Mouse (Mus musculus): ENCODE data around the gene Clspn. TPM values are rescaled to one million over a fixed set of nuclear protein-coding genes. Genes with fewer than 3 reads are reported as not detected.

The Clspn gene
- 50.4 and 54.4 TPM in 2 replicates for polyA plus RNA-seq (2014; fragmentation: Nextera tagmentation; extraction: Ambion mirVana)

GRCm38 (mm10) chr4:126556809-126557711 is at the start of gene Clspn:
Clspn (plus strand) TSS chr4:126556935.
- peak within 1 kb of the TSS; percentile 67 for H3K4me3 ChIP-seq (ENCODE audit: low read depth, low read length)
- H3K9ac ChIP-seq (ENCODE audit: low read length): peak within 1 kb of the TSS; percentile 78
- no peaks in the 10 kb centered on the region for H3K27me3 ChIP-seq (ENCODE audit: control insufficient read depth, insufficient read depth, low read length)
- peak within 1 kb of the TSS; percentile 59 for H3K27ac ChIP-seq (ENCODE audit: low read depth, low read length)
- peaks cover 6% of the 10 kb centered on the region; the same call in 1 of the 2 replicates for H3K36me3 ChIP-seq (ENCODE audit: control insufficient read depth, insufficient read depth, low read length)
- H3K9me3 ChIP-seq (ENCODE audit: control insufficient read depth, low read length): no peaks in the 10 kb centered on the region
- ATAC-seq (ENCODE audit: low FRiP score) (peak; percentile 99), DNase-seq (ENCODE audit: low spot score, missing footprints) (peak; percentile 99)
- peak within 1 kb of the TSS; percentile 73 for H3K4me2 ChIP-seq
- 1% methylated on average over 54 of the region's 54 CpGs for WGBS
- peaks cover 10% of the 10 kb centered on the region for H3K4me1 ChIP-seq (ENCODE audit: control insufficient read depth, insufficient read depth, low read length)

- ATAC-seq (ENCODE audit: low FRiP score): no peak
- no peak overlapping the region for H3K4me2 ChIP-seq
- peaks cover 8% of the 10 kb centered on the region for H3K36me3 ChIP-seq (ENCODE audit: control insufficient read depth, insufficient read depth, low read length)
- no peak for DNase-seq (ENCODE audit: low spot score, missing footprints)
- no peak overlapping the region for H3K9ac ChIP-seq (ENCODE audit: low read length)
- no peak overlapping the region for H3K27ac ChIP-seq (ENCODE audit: low read depth, low read length)
- no peak overlapping the region for H3K4me3 ChIP-seq (ENCODE audit: low read depth, low read length)
- no peaks in the 10 kb centered on the region for H3K4me1 ChIP-seq (ENCODE audit: control insufficient read depth, insufficient read depth, low read length)
- no peaks in the 10 kb centered on the region for H3K9me3 ChIP-seq (ENCODE audit: control insufficient read depth, low read length)
- WGBS: 81% methylated on average over 14 of the region's 14 CpGs
- H3K27me3 ChIP-seq (ENCODE audit: control insufficient read depth, insufficient read depth, low read length): no peaks in the 10 kb centered on the region
These were observed 48.4 kb upstream of the Clspn start for GRCm38 (mm10) chr4:126508110-126508899.

- H3K9ac ChIP-seq (ENCODE audit: low read length): no peak overlapping the region
- H3K4me1 ChIP-seq (ENCODE audit: control insufficient read depth, insufficient read depth, low read length): no peaks in the 10 kb centered on the region
- peaks cover 8% of the 10 kb centered on the region for H3K36me3 ChIP-seq (ENCODE audit: control insufficient read depth, insufficient read depth, low read length)
- H3K4me2 ChIP-seq: no peak overlapping the region
- no peak overlapping the region for H3K27ac ChIP-seq (ENCODE audit: low read depth, low read length)
- WGBS: 94% methylated on average over 2 of the region's 2 CpGs
- no peak overlapping the region for H3K4me3 ChIP-seq (ENCODE audit: low read depth, low read length)
- ATAC-seq (ENCODE audit: low FRiP score): no peak
- H3K9me3 ChIP-seq (ENCODE audit: control insufficient read depth, low read length): no peaks in the 10 kb centered on the region
- no peak for DNase-seq (ENCODE audit: low spot score, missing footprints)
- no peaks in the 10 kb centered on the region for H3K27me3 ChIP-seq (ENCODE audit: control insufficient read depth, insufficient read depth, low read length)
These were observed 47.7 kb upstream of the Clspn start for GRCm38 (mm10) chr4:126509072-126509471.

GRCm38 (mm10) chr4:126511013-126511412 is 45.7 kb upstream of the Clspn start:
- Histone ChIP-seq H3K27ac (ENCODE audit: low read depth, low read length) (no peak overlapping the region), H3K9me3 (ENCODE audit: control insufficient read depth, low read length) (no peaks in the 10 kb centered on the region), H3K4me3 (ENCODE audit: low read depth, low read length) (no peak overlapping the region), H3K27me3 (ENCODE audit: control insufficient read depth, insufficient read depth, low read length) (no peaks in the 10 kb centered on the region), H3K4me1 (ENCODE audit: control insufficient read depth, insufficient read depth, low read length) (no peaks in the 10 kb centered on the region), H3K9ac (ENCODE audit: low read length) (no peak overlapping the region), H3K36me3 (ENCODE audit: control insufficient read depth, insufficient read depth, low read length) (peaks cover 8% of the 10 kb centered on the region), H3K4me2 (no peak overlapping the region)
- DNase-seq (ENCODE audit: low spot score, missing footprints) (no peak), ATAC-seq (ENCODE audit: low FRiP score) (no peak)
- WGBS: 87% methylated on average over 5 of the region's 5 CpGs

DNA sequence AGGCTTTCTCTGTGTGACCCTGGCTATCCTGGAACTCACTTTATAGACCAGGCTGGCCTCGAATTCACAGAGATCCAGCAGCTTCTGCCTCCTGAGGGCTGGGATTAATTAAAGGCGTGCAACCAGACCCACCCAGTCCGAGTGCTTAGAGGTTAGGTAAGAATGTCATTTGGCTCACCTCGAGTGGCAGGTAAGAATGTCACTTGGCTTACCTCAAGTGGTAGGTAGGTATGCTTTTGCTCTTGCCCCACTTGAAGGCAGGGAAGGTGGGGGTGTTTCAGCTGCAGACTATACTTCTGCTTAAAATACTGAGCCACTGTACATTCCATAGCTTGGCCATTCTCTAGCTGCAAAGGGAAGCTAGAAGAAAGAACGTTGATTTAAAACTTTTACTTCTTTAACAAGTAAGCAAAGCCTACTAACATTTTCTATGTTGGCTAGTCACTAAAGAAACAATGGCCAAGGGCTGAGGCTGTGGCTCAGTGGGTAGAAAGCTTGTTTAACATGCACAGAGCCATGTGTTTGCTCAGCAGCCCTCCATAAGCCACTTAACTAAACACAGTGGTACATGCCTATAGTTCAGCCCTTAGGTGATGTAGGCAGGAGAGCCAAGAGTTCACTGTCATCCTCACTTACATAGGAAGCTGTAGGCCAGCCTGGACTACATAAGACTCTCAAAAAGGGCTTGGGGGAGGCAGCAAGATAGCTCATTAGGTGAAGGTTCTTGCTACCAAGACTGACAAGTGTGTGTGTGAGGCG is 44.2 kb upstream of the Clspn start:
- DNase-seq (ENCODE audit: low spot score, missing footprints) (no peak), ATAC-seq (ENCODE audit: low FRiP score) (no peak)
- WGBS: 81% methylated on average over 6 of the region's 6 CpGs
- no peak overlapping the region for H3K4me2 ChIP-seq
- no peaks in the 10 kb centered on the region for H3K4me1 ChIP-seq (ENCODE audit: control insufficient read depth, insufficient read depth, low read length)
- no peaks in the 10 kb centered on the region for H3K9me3 ChIP-seq (ENCODE audit: control insufficient read depth, low read length)
- H3K4me3 ChIP-seq (ENCODE audit: low read depth, low read length): no peak overlapping the region
- no peak overlapping the region for H3K27ac ChIP-seq (ENCODE audit: low read depth, low read length)
- no peak overlapping the region for H3K9ac ChIP-seq (ENCODE audit: low read length)
- H3K27me3 ChIP-seq (ENCODE audit: control insufficient read depth, insufficient read depth, low read length): no peaks in the 10 kb centered on the region
- H3K36me3 ChIP-seq (ENCODE audit: control insufficient read depth, insufficient read depth, low read length): peaks cover 4% of the 10 kb centered on the region; the same call in 1 of the 2 replicates

- H3K27me3 ChIP-seq (ENCODE audit: control insufficient read depth, insufficient read depth, low read length): no peaks in the 10 kb centered on the region
- H3K4me1 ChIP-seq (ENCODE audit: control insufficient read depth, insufficient read depth, low read length): no peaks in the 10 kb centered on the region
- DNase-seq (ENCODE audit: low spot score, missing footprints) (no peak), ATAC-seq (ENCODE audit: low FRiP score) (no peak)
- H3K9me3 ChIP-seq (ENCODE audit: control insufficient read depth, low read length): no peaks in the 10 kb centered on the region
- H3K36me3 ChIP-seq (ENCODE audit: control insufficient read depth, insufficient read depth, low read length): no peaks in the 10 kb centered on the region
- no peak overlapping the region for H3K4me2 ChIP-seq
- no peak overlapping the region for H3K4me3 ChIP-seq (ENCODE audit: low read depth, low read length)
- no peak overlapping the region for H3K27ac ChIP-seq (ENCODE audit: low read depth, low read length)
- 84% methylated on average over 3 of the region's 3 CpGs for WGBS
- H3K9ac ChIP-seq (ENCODE audit: low read length): no peak overlapping the region
These were observed 30.6 kb upstream of the Clspn start for GRCm38 (mm10) chr4:126526164-126526563.

- Histone ChIP-seq H3K4me1 (ENCODE audit: control insufficient read depth, insufficient read depth, low read length) (no peaks in the 10 kb centered on the region), H3K27ac (ENCODE audit: low read depth, low read length) (no peak overlapping the region), H3K9me3 (ENCODE audit: control insufficient read depth, low read length) (no peaks in the 10 kb centered on the region), H3K36me3 (ENCODE audit: control insufficient read depth, insufficient read depth, low read length) (no peaks in the 10 kb centered on the region), H3K4me2 (no peak overlapping the region), H3K27me3 (ENCODE audit: control insufficient read depth, insufficient read depth, low read length) (no peaks in the 10 kb centered on the region), H3K9ac (ENCODE audit: low read length) (no peak overlapping the region), H3K4me3 (ENCODE audit: low read depth, low read length) (no peak overlapping the region)
- ATAC-seq (ENCODE audit: low FRiP score): no peak
- WGBS: 96% methylated on average over 5 of the region's 5 CpGs
- DNase-seq (ENCODE audit: low spot score, missing footprints): no peak
These were observed 29.9 kb upstream of the Clspn start for GRCm38 (mm10) chr4:126526828-126527227.

GRCm38 (mm10) chr4:126532292-126532691 is 24.4 kb upstream of the Clspn start:
- Histone ChIP-seq H3K27ac (ENCODE audit: low read depth, low read length) (no peak overlapping the region), H3K9me3 (ENCODE audit: control insufficient read depth, low read length) (no peaks in the 10 kb centered on the region), H3K4me2 (peak overlapping the region; percentile 92), H3K4me1 (ENCODE audit: control insufficient read depth, insufficient read depth, low read length) (peaks cover 7% of the 10 kb centered on the region; the same call in 1 of the 2 replicates), H3K36me3 (ENCODE audit: control insufficient read depth, insufficient read depth, low read length) (no peaks in the 10 kb centered on the region), H3K27me3 (ENCODE audit: control insufficient read depth, insufficient read depth, low read length) (no peaks in the 10 kb centered on the region), H3K9ac (ENCODE audit: low read length) (peak overlapping the region; percentile 90), H3K4me3 (ENCODE audit: low read depth, low read length) (peak overlapping the region; percentile 92)
- WGBS: 34% methylated on average over 5 of the region's 5 CpGs
- DNase-seq (ENCODE audit: low spot score, missing footprints) (peak; percentile 86), ATAC-seq (ENCODE audit: low FRiP score) (no peak)
